Mouse (Mus musculus): ENCODE results near the gene Cd247. TPM values are rescaled to one million over a fixed set of nuclear protein-coding genes. Genes with fewer than 3 reads are reported as not detected.
A peak's percentile ranks its signal among the peaks of the same experiment; 100 is the strongest.

Cd247 gene
- total RNA-seq, 2 experiments from 2014 or later = not detected

- DNase-seq (ENCODE audit: extremely low spot score in 1 of 2, low spot score in 1 of 2) = peak; percentile 27 to 39
Measured at GRCm38 (mm10) chr1:165775518-165776294, 12.8 kb upstream of the Cd247 start.

GRCm38 (mm10) chr1:165779954-165780585 is 8.4 kb upstream of the Cd247 start:
- DNase-seq (ENCODE audit: extremely low spot score in 1 of 2, low spot score in 1 of 2) = no peak

GRCm38 (mm10) chr1:165780586-165781111 is 7.8 kb upstream of the Cd247 start:
- DNase-seq (ENCODE audit: extremely low spot score in 1 of 2, low spot score in 1 of 2) = peak in 1 of 2 experiments; percentile 27

GRCm38 (mm10) chr1:165781426-165781825 is 7.1 kb upstream of the Cd247 start:
- no peak for DNase-seq (ENCODE audit: extremely low spot score in 1 of 2, low spot score in 1 of 2)

- no peak for DNase-seq (ENCODE audit: extremely low spot score in 1 of 2, low spot score in 1 of 2)
Measured at GRCm38 (mm10) chr1:165781911-165782310, 6.6 kb upstream of the Cd247 start.

GRCm38 (mm10) chr1:165786296-165786695 is 2.2 kb upstream of the Cd247 start:
- DNase-seq (ENCODE audit: extremely low spot score in 1 of 2, low spot score in 1 of 2) = no peak

DNA sequence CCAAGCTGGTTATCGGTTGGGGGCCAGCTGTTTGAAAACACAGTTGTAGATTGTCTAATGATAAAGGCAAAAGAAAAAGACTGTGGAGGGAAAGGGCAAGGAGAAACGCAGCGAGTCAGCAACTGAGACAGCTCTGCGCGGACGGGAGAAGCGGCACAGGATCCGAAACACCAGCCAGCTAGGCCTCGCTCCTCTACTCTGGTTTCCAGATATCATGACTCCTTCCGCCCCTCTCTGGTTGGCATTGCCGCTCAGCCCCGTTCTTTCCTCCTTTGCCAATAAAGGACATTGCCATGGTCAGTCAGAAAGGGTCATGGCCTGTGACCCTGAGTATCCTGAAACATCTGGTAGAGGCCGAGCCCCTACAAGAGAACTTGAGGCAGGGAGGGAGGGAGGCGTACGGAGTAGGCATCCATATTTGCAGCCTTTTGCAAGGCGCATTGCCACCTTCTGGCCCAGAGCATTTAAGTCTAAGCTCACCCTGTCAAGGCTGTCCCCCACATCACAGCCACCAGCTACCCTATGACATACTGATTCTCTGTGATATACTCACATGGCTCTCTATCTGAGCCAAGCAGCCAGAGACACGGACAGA is 682 bp downstream of the Cd247 start:
- DNase-seq (ENCODE audit: extremely low spot score in 1 of 2, low spot score in 1 of 2) = no peak

DNA sequence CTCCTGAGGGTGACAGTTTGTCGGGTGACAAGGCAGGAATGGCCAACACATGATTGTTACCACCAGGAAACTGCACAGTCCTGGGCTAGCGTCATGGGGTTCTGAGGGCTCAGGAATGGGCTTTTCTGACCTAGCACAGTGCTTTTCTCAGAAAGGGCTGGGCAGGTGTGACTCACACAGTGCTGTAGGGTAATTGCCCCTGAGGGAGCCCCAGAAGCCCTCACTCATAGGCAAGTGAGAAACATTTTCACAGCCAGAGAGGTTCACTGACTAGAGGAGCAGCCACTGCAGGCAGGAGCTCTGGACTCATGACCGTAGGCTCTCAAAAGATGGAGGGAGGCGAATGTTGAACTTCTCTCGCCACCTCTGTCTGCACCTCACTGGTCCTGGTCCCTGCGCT is 1.5 kb downstream of the Cd247 start:
- no peak for DNase-seq (ENCODE audit: extremely low spot score in 1 of 2, low spot score in 1 of 2)

DNA sequence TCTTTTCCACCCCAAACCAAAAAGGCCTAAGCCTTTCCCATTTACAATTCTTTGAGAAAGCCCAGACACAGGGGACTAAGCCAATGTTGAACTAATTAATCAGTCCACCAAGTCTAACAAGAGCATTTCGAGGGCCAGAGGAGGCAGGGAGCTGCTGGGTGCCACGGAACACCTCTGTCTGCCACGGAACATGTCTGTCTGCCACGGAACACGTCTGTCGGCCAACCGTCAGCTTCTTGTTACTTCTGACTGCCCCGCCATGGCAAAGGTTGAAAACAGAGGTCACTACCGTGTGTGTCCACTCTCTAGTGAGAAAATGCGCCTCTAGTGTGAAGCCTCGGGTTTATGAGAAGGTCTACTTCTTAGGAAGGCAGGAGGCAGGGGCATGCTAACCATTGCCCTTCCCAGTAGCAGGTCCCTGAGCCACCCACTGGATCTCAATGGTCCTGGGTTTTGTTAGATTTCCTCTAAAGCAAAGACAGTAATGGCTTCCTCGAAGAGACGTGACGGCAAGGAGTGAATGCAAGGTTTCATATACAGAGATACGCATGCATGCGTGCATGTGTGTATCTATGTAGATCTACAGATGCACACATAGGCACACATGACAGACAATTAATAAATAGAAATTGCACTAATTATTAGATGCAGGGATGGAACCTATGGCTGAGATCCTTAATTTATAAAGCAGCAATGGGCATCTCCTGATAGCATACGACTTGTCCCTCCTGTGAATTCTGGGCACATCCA is 2.2 kb downstream of the Cd247 start:
- no peak for DNase-seq (ENCODE audit: extremely low spot score in 1 of 2, low spot score in 1 of 2)

- no peak for DNase-seq (ENCODE audit: extremely low spot score in 1 of 2, low spot score in 1 of 2)
Measured at GRCm38 (mm10) chr1:165791411-165791810, 2.9 kb downstream of the Cd247 start.

GRCm38 (mm10) chr1:165801709-165802310 is 13.3 kb downstream of the Cd247 start:
- no peak for DNase-seq (ENCODE audit: extremely low spot score in 1 of 2, low spot score in 1 of 2)

GRCm38 (mm10) chr1:165803107-165803506 is 14.6 kb downstream of the Cd247 start:
- DNase-seq (ENCODE audit: extremely low spot score in 1 of 2, low spot score in 1 of 2) = no peak

- no peak for DNase-seq (ENCODE audit: extremely low spot score in 1 of 2, low spot score in 1 of 2)
Measured at GRCm38 (mm10) chr1:165804133-165804532, 15.7 kb downstream of the Cd247 start.

GRCm38 (mm10) chr1:165810633-165811032 is 22.2 kb downstream of the Cd247 start:
- no peak for DNase-seq (ENCODE audit: extremely low spot score in 1 of 2, low spot score in 1 of 2)

GRCm38 (mm10) chr1:165811170-165811569 is 22.7 kb downstream of the Cd247 start:
- DNase-seq (ENCODE audit: extremely low spot score in 1 of 2, low spot score in 1 of 2) = no peak

DNA sequence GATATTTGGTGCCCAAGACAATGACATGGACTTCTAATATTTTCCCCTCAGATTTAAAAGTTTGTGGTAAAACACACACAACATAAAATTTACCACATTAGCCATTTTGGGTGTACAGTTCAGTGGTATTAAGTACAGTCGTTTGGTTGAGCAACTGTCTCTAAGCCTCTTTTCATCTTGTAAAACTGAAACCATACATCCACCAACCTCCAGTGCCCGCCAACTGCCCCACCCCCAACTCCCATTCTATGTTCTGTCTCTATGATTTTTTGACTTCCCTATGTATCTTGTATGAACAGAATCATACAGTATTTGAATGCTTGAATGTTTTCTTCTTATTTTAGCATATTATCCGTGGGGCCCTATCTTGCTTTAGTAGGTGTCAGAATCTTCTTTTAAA is 24.3 kb downstream of the Cd247 start:
- DNase-seq (ENCODE audit: extremely low spot score in 1 of 2, low spot score in 1 of 2) = no peak

DNA sequence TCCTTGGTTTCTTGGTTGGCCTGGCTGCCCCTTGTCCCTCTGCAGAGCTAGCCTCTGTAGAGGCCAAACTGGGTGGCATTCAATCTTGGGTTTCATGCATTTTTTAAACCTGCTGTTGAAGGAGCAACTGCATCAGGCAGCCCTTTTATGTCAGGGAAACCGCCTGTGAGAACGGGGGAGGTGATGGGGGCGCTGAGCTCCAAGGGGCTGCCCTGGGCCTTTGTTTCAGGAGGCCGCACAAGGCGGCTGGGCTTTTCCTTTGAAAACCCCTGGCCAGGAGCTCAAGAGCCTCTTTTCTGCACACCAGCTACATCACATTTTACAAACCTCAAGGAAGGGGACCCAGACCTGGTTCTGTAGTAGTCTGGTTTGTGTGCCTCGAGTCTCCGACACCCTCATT is 25.6 kb downstream of the Cd247 start:
- no peak for DNase-seq (ENCODE audit: extremely low spot score in 1 of 2, low spot score in 1 of 2)

GRCm38 (mm10) chr1:165814521-165815278 is 26.2 kb downstream of the Cd247 start:
- DNase-seq (ENCODE audit: extremely low spot score in 1 of 2, low spot score in 1 of 2) = no peak

DNA sequence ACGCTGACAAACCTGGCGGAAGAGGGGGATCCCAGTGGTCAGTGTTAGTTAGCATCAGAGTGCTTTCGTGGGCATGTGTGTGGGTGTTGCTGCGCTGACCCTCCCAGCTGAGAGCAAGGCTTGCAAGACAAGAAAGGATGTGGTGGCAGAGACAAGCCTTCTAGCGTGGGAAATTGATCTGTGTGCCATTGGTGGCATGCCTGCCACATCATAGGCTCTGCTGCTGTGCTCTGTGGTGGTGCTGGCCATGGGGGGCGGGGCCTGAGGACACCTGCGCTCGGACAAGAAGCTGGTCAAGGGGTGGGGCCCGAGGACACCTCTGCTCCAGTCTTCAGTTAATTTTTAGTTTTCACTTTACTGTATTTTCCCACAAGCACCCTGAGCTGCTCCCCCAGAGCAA is 27.9 kb downstream of the Cd247 start:
- no peak for DNase-seq (ENCODE audit: extremely low spot score in 1 of 2, low spot score in 1 of 2)

DNA sequence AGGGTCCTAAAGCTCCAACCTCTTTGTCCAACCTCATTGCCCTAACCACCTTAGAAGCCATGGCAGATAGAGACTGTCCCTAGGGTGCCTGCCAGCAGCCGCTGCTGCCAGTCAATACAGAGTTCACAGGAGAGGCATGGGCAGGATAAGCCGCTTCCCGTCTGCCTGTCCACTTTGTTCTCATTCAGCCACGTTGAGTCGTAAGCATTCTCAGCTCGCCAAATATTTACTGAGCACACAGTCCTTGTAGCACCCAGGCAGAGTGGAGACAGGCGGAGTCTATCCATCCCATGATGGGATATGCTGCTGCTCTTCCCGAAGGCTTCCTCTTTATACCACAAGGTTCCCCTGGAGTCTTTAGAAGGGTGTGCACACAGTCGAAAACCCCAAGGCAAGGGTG is 28.8 kb downstream of the Cd247 start:
- DNase-seq (ENCODE audit: extremely low spot score in 1 of 2, low spot score in 1 of 2) = no peak

Measured in layer of hippocampus, postnatal 25 days (tissue).